In the genomic region with DNA sequence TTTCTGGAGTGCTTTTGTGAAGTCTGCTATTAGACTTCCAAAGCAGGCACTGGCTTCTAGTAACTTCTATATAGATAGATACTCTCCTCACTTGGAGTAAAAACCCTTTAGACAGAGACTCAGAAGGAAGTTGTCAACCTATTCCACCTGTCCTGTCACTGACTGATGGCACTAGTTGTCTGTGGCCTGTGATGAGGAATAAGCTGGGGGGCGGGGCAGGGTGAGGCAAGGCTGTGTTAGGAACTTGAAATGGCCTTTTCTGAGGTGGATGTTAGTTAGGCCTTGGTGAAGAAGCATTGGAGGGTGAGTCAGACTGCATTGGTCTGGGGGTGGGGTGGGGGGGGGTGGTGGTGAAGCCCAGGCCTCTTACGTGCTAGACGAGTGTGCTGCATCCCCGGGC, we compare ENCODE assay signal across 15 mouse cellular contexts.
DNase-seq lines count a peak whose midpoint lies in the region; ATAC-seq lines count a peak whose summit lies in the region.
"Had no signal": no experiment of that assay in that cellular context is flagged by ENCODE, and none has a peak within 500 bp of the region (broad histone marks: within the 10 kb centered on the region; RNA-seq: fewer than 3 reads in every experiment).

No protein-coding gene starts in this region.

- H3K27me3 ChIP-seq in heart, embryonic 10.5 days (ENCODE audit: insufficient read depth, poor library complexity, severe bottlenecking) = no peaks in the 10 kb centered on the region
- H3K27me3 ChIP-seq in midbrain, embryonic 13.5 days = no peaks in the 10 kb centered on the region
- H3K27me3 ChIP-seq in midbrain, embryonic 11.5 days (ENCODE audit: control insufficient read depth, insufficient read depth, low read length) = no peaks in the 10 kb centered on the region
- H3K27me3 ChIP-seq in embryonic facial prominence, embryonic 10.5 days (replicated peaks; ENCODE audit: low read depth, poor library complexity, severe bottlenecking) = no peaks in the 10 kb centered on the region
- H3K27me3 ChIP-seq in stomach, embryonic 14.5 days (ENCODE audit: control insufficient read depth, insufficient read depth, low read length) = no peaks in the 10 kb centered on the region
- H3K27me3 ChIP-seq: hindbrain, embryonic 15.5 days; neural tube, embryonic 12.5 days had no signal

- 63% methylated on average over 4 of the region's 4 CpGs for WGBS in heart, embryonic 10.5 days
- WGBS in midbrain, embryonic 13.5 days = 36% methylated on average over 4 of the region's 4 CpGs
- WGBS in midbrain, embryonic 11.5 days = 68% methylated on average over 4 of the region's 4 CpGs
- WGBS in embryonic facial prominence, embryonic 10.5 days = 47% methylated on average over 4 of the region's 4 CpGs
- WGBS in stomach, embryonic 14.5 days = 32% methylated on average over 4 of the region's 4 CpGs

- no peaks in the 10 kb centered on the region for H3K9me3 ChIP-seq in heart, embryonic 10.5 days
- H3K9me3 ChIP-seq in midbrain, embryonic 13.5 days = no peaks in the 10 kb centered on the region
- no peaks in the 10 kb centered on the region for H3K9me3 ChIP-seq in midbrain, embryonic 11.5 days (ENCODE audit: control insufficient read depth, low read length)
- no peaks in the 10 kb centered on the region for H3K9me3 ChIP-seq in embryonic facial prominence, embryonic 10.5 days
- no peaks in the 10 kb centered on the region for H3K9me3 ChIP-seq in stomach, embryonic 14.5 days (ENCODE audit: control insufficient read depth, low read depth, low read length)
- H3K9me3 ChIP-seq: hindbrain, embryonic 15.5 days; neural tube, embryonic 12.5 days had no signal

- no peak for ATAC-seq in midbrain, embryonic 13.5 days
- ATAC-seq in midbrain, embryonic 11.5 days (ENCODE audit: low FRiP score) = no peak
- ATAC-seq in stomach, embryonic 14.5 days (ENCODE audit: insufficient number of reproducible peaks, insufficient read depth, low FRiP score, low read depth) = no peak

- peaks cover 3% of the 10 kb centered on the region; the same call in 1 of the 2 replicates for H3K36me3 ChIP-seq in heart, embryonic 10.5 days
- H3K36me3 ChIP-seq in midbrain, embryonic 13.5 days = no peaks in the 10 kb centered on the region; the same call in 1 of the 2 replicates
- H3K36me3 ChIP-seq in midbrain, embryonic 11.5 days (ENCODE audit: control insufficient read depth, insufficient read depth, low read length) = no peaks in the 10 kb centered on the region
- H3K36me3 ChIP-seq in embryonic facial prominence, embryonic 10.5 days (replicated peaks) = peaks cover 31% of the 10 kb centered on the region
- no peaks in the 10 kb centered on the region for H3K36me3 ChIP-seq in stomach, embryonic 14.5 days (ENCODE audit: control insufficient read depth, insufficient read depth, low read length)
- H3K36me3 ChIP-seq: hindbrain, embryonic 15.5 days; neural tube, embryonic 12.5 days had no signal

- H3K4me2 ChIP-seq in midbrain, embryonic 13.5 days (replicated peaks) = no peak overlapping the region
- H3K4me2 ChIP-seq in midbrain, embryonic 11.5 days = no peak overlapping the region
- H3K4me2 ChIP-seq in stomach, embryonic 14.5 days (replicated peaks; ENCODE audit: low read depth, low read length) = no peak overlapping the region
- H3K4me2 ChIP-seq: hindbrain, embryonic 15.5 days had no signal

- no peak overlapping the region for H3K4me3 ChIP-seq in heart, embryonic 10.5 days
- H3K4me3 ChIP-seq in midbrain, embryonic 13.5 days (replicated peaks) = no peak overlapping the region
- H3K4me3 ChIP-seq in midbrain, embryonic 11.5 days (ENCODE audit: low read depth, low read length) = no peak overlapping the region
- no peak overlapping the region for H3K4me3 ChIP-seq in embryonic facial prominence, embryonic 10.5 days
- no peak overlapping the region for H3K4me3 ChIP-seq in stomach, embryonic 14.5 days (ENCODE audit: low read depth, low read length)
- H3K4me3 ChIP-seq: heart, adult 2 months; hindbrain, embryonic 15.5 days; neural tube, embryonic 12.5 days had no signal

- H3K4me1 ChIP-seq in heart, embryonic 10.5 days = peaks cover 93% of the 10 kb centered on the region
- H3K4me1 ChIP-seq in midbrain, embryonic 13.5 days (replicated peaks) = peaks cover 100% of the 10 kb centered on the region
- peaks cover 75% of the 10 kb centered on the region for H3K4me1 ChIP-seq in midbrain, embryonic 11.5 days (ENCODE audit: control insufficient read depth, insufficient read depth, low read length)
- H3K4me1 ChIP-seq in embryonic facial prominence, embryonic 10.5 days = peaks cover 100% of the 10 kb centered on the region
- peaks cover 63% of the 10 kb centered on the region for H3K4me1 ChIP-seq in stomach, embryonic 14.5 days (ENCODE audit: control insufficient read depth, insufficient read depth, low read length)

- no peak for DNase-seq in heart, embryonic 10.5 days (ENCODE audit: low spot score)
- DNase-seq in heart, adult 18-20 months = no peak
- DNase-seq in midbrain, embryonic 11.5 days (ENCODE audit: low spot score, missing footprints) = no peak
- no peak for DNase-seq in embryonic facial prominence, embryonic 10.5 days (ENCODE audit: low spot score)
- no peak for DNase-seq in cerebellum, adult 11 months
- DNase-seq in embryo, embryonic 10.5 days (ENCODE audit: low spot score) = no peak
- DNase-seq: B cell, adult 2 months; cerebellum, postnatal 36 days; heart, adult 2 months; thymus, postnatal 36 days had no signal

- 0 out of 2 replicates have a peak overlapping the region, but pooled peaks have one; percentile 3 for H3K27ac ChIP-seq in heart, embryonic 10.5 days
- peak overlapping the region; percentile 85 for H3K27ac ChIP-seq in midbrain, embryonic 13.5 days
- no peak overlapping the region for H3K27ac ChIP-seq in midbrain, embryonic 11.5 days (ENCODE audit: low read depth, low read length)
- H3K27ac ChIP-seq in embryonic facial prominence, embryonic 10.5 days (replicated peaks) = 0 out of 2 replicates have a peak overlapping the region, but pooled peaks have one; percentile 31
- peak overlapping the region; percentile 27; the same call in 1 of the 2 replicates for H3K27ac ChIP-seq in stomach, embryonic 14.5 days (ENCODE audit: low read length)
- H3K27ac ChIP-seq: heart, adult 2 months; macrophage had no signal

- no peak overlapping the region; the same call in 1 of the 2 replicates for H3K9ac ChIP-seq in midbrain, embryonic 13.5 days (replicated peaks)
- no peak overlapping the region for H3K9ac ChIP-seq in midbrain, embryonic 11.5 days (ENCODE audit: low read length)
- no peak overlapping the region for H3K9ac ChIP-seq in stomach, embryonic 14.5 days (replicated peaks; ENCODE audit: low read depth, low read length)
- H3K9ac ChIP-seq: hindbrain, embryonic 15.5 days had no signal
